Mouse (Mus musculus) inflammation-experienced regulatory T-cells, adult 6 months (primary cell): ENCODE data around the gene Gstm3. TPM values are rescaled to one million over a fixed set of nuclear protein-coding genes. Genes with fewer than 3 reads are reported as not detected.
"Not testable (repeated sequence)": the region's sequence is repeated elsewhere in the genome, so short reads cannot be mapped to it uniquely, and the experiment has no call there.

Experiments used
- ATAC-seq: one replicate; pipeline ENCODE4 v1.8.0; 2017
- polyA plus RNA-seq, 3 experiments: library from polyadenylated mRNA; unstranded; fragments of 100-300 nt; shearing (Covaris generic); gene quantifications; one replicate each; pipeline ENCODE4 v1.2.1; 2017

The Gstm3 gene
- polyA plus RNA-seq: not detected

GRCm38 (mm10) chr3:107968724-107969395, at the start of gene Gstm3:
Gene Gstm3 (minus strand): TSS chr3:107969283.
- ATAC-seq: no peak

DNA sequence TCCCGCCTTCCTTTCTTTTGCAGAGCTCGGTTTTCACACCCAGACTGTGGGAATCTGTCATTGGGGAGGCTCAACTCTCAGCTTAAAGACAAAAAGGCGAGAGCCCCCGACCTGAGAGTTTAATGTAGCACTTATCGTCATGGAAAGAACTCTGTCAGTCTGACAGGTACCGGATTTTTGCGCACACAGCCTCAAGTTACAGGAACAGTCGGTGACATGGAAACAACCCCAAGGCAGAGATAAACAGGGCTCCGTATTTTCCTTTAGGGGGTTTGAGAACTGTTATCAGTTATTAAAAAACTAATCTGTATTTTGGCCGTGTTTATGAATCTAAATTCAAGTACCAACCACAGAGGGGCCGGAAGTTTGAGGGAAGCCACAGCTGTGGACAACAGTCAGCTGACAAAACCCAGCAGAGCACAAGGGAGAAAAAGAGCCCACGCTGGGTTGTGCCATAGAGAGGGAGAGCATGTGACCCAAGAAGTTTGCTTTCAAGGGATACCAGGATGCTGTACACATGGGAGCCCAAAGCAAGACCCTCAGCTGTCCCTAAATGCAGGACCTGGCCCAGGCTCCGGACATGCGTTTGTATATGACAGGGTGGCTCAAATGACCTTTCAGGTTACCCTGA, 49.2 kb upstream of the Gstm3 start:
- ATAC-seq: peak; percentile 17

DNA sequence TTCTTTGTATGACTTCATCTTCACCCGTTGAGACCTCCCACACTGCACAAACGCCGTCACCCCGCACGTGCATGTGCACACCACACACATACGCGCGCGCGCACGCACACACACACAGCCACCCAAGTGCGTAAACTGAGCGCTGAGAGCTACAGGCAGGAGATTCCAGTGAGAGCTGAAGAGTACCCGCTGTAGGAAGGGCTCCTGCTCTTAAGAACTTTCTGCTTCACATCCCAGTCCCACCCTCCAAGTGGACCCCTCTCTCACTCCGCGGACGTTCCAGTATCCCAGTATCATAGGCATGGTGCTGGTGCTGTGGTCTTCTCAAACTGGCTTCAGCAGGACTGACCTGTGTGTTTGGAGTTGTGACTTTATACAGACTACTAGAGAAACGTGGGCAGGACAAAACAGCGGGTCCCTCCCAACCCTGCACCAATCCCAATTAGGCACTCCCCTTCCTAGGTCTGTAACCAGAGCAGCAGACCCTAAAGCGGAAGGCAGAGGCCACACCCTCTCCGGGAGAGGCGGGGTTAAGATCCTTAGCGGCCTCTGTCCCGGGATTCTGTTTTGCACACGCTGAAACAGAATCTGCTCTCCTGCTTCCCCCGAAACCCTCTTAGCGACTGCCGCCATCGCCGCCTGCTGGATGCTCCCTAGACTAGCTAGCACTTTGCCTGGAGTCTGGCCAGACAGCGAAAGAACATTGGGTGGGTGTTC, 48.5 kb upstream of the Gstm3 start, which contains the start of gene Gstm1:
Gstm1 (minus strand) TSS at position 501 of the 717 bp plus-strand sequence.
- ATAC-seq: peak; percentile 61

DNA sequence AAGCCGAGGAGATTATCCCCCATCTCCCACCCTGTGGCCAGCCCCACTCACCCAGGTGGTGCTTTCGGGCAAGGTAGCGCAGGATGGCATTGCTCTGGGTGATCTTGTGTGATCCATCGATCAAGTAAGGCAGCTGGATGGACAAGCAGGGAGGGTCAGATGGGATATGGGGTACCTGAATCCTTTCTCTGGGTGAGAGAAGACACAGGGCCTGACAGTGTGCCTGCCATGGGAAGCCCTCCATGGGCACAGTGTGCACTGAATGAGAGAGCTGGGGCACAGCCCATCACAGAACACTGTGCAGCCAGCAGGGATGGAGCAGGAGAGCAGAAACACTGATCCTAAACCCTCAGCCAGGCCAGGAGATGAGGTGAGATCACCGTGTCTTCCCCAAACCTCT, 47.4 kb upstream of the Gstm3 start:
- not testable (repeated sequence) for ATAC-seq

DNA sequence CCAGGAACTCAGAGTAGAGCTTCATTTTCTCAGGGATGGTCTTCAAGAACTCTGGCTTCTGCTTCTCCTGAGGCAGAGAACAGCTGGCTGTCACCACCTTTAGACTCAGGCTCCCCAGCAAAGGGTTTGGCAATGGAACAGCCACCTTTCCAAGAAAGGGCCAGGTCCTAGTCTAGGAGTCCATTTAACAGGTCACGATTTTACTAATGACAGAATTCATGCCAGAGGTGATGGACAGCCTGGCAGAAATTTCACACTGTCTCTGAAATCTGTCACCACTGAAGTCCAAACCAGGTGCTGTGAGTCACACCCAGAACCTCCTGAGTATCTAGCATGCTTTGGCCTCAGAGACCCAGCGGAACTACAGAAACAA, 45.9 kb upstream of the Gstm3 start:
- ATAC-seq: no peak

DNA sequence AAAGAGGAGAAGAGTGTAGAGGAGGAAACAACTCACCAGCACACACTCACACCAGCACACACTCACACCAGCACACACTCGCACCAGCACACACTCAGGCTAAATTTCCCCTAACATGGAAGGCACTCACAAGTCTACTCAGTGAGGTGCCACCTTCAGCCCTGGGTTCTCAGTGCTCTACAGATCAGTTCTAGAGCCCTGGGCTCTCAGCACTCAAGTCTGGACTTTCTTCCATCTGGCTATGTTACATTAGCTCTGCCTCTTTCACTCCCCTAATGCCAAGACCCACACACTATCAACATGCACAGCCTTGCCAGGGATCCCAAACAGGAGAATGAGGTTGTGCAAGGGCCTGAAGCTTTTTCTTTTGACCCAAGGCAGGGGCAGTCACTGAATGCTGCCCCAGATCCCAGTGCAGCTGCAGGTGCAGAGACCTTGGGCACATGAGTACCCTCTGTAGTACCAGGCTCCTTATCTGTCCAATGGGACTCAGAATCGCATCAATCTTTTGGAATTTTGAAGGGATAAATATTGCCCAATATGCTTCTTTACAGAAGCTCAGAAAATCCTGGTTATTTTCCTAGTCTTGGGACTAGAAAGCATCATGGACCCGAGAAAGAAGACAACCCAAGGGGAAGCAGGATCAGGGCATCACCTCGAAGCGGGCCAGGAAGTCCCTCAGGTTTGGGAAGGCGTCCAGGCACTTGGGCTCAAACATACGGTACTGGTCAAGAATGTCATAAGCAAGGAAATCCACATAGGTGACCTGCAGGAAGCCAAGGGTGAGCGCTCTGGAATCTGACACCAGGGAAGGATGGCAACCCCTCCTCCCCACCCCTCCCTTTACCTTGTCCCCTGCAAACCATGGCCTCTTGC, 45.3 kb upstream of the Gstm3 start:
- ATAC-seq: no peak

GRCm38 (mm10) chr3:108013331-108013871, 44.3 kb upstream of the Gstm3 start:
- ATAC-seq: no peak

DNA sequence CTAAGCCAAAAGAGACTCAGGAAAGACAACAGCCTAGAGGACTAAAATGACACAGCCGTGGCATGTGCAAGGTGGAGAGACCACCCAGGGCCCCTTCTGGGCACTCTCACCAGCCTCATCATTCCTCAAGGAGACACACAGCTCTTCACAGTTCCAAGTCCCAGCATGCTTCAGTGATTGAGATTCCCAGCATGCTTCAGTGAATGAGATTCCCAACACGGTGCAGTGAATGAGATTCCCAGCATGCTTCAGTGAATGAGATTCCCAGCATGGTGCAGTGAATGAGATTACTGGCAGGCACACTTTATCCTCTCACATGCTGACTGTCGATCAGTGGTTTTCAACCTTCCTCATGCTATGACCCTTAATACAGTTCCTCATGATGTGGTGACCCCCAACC, 42.5 kb upstream of the Gstm3 start:
- ATAC-seq: no peak

GRCm38 (mm10) chr3:108010286-108010685, 41.2 kb upstream of the Gstm3 start:
- ATAC-seq: no peak

DNA sequence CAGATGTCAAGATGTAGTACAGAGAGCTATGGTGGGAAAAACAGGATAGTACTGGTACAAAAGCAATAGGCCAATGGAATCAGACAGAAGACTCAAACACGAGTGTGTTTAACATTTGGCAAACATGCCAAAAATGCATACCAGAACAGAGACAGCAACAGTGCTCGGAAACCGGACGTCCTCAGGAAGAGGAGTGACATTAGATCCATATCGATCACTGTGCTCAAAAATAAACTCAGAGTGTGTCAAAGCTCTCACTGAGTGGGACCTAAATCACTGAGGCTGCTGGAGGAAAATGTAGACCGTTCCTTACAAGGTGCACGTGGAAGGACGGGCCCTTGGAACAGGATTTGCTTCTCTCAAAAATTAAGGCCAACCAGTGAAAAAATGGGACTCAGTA, 32.9 kb upstream of the Gstm3 start:
- no peak for ATAC-seq

GRCm38 (mm10) chr3:107999491-107999890, 30.4 kb upstream of the Gstm3 start:
- ATAC-seq: no peak

- ATAC-seq: no peak
Measured at GRCm38 (mm10) chr3:107998591-107998990, 29.5 kb upstream of the Gstm3 start.

GRCm38 (mm10) chr3:107996576-107996975, 27.5 kb upstream of the Gstm3 start:
- ATAC-seq: no peak

DNA sequence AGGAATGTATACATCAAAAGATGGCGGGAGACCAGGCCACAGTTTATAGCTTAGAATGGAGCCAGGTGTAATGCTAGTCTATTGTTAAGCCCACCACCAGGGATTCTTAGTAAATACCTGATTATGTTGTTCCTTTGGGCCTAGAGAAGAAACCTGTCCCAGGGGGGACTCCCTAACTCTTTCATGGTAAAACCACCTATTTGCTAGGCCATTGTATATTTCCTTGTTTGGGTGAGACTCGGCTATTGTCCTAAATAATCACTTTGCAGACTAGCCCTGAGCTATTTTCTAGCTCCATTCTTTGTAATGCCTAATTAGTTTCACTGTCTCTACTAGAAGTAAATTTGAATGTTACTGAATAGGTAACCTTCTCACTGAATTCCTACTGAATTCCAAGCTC, 26.9 kb upstream of the Gstm3 start:
- not testable (repeated sequence) for ATAC-seq

DNA sequence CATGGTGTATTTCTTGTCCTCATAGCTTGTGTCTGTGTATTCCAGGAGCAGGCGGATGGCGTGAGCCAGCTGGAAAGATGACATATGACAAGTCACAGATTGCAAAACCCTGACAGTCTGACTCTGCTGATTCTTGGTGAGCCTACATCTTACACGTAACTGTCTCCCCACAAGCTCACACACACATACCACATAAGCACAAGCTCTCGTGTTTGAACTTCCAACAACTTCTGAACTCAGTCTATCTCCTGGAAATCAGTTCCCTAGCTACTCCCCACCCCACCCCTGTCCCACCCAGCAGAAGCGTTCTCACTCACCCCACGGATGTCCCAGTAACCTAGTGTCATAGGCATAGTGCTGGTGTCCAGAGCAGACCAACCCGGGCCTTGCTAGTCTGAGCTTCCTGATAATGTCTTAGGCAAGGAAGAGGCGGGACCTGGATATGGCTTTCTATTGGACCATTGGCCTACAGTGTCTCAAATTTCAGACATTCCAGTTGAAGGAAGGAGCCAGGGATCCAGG, 17.0 kb upstream of the Gstm3 start, which contains the start of gene Gstm2:
Gstm2 (minus strand) TSS at position 413 of the 522 bp plus-strand sequence.
- no peak for ATAC-seq

DNA sequence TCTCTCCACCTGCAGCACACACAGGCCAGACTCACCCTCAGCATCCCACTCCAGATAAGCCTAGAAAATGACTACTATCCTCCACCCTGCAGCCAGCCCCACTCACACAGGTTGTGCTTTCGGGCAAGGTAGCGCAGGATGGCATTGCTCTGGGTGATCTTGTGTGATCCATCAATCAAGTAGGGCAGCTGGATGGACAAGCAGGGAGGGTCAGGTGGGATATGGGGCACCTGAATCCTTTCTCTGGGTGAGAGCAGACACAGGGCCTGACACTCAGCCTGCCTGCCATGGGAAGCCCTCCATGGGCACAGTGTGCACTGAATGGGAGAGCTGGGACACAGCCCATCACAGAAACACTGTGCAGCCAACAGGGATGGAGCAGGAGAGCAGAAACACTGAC, 16.1 kb upstream of the Gstm3 start:
- not testable (repeated sequence) for ATAC-seq

DNA sequence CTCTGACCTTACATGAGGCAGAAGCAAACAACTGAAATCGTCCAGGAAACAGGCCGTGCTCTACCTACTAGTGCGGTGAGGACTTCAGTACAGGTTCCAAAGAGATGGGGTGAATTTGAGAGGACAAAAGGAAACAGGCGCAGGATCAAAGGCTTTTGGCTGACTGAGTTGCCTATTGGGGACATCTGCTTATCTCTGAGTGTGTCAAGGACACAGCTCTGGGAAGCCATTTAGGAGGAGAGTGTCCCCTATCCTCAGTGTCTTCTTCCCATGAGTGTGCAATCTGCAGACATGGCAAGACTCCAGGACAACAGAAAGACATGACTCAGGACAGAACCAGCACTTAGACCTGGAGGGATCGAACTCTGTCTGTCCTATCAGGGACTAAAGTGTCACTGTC, 15.4 kb upstream of the Gstm3 start:
- no peak for ATAC-seq

GRCm38 (mm10) chr3:107983771-107984170, 14.7 kb upstream of the Gstm3 start:
- ATAC-seq: no peak

GRCm38 (mm10) chr3:107982726-107983125, 13.6 kb upstream of the Gstm3 start:
- ATAC-seq: no peak

- ATAC-seq: no peak
Measured at GRCm38 (mm10) chr3:107981261-107981660, 12.2 kb upstream of the Gstm3 start.

GRCm38 (mm10) chr3:107977691-107978090, 8.6 kb upstream of the Gstm3 start:
- no peak for ATAC-seq

DNA sequence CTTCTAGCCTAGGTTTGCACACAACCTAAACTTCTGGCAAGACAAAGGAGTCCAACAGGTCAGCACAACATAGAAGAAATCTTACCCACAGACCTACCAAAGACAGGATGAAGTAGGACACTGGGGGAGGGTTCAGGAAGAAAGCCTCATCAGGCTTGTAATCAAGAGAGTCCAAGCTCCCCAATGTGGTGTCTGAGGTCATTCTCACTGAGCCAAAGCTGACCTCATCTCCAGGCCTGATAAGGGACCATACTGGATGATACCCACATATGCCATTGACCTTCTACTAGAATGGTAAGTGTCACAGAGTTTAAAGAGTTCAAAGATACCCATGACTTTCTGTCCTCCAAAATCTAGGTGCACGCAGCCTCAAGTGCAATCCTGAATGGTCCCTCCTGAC, 5.2 kb upstream of the Gstm3 start:
- no peak for ATAC-seq
